8 mouse cellular contexts compared by ENCODE assay signal in the genomic region with DNA sequence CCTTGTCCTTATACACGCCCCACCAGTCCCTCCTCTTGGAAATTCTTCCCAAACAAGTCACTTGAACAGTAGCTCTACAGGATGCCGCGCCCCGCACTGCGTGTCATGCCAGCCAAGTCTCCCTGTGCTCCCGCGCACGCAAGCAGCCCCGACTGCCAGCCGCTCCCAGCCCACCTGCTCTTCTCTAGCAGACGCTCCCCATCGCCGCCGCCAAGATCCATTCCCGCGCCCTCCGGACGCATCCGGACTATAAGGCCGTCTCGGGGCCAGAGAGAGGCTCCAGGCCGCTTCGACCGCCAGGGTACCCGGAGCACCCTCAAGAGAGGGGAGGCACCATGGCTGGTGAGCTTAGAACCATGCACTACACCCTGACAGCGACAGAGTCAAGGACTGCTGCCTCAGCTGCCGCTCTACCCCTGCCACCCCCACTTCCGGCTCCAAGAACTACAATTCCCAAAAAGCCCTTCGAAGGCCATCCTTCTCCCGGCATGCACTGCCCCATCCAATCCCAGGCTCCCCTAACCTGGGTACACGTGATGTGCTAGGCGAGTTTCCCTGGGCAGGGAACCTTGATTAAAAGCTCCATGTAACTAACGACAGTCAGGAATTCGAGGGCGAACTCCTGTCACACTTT. TPM values are rescaled to one million over a fixed set of nuclear protein-coding genes. Genes with fewer than 3 reads are reported as not detected.
A peak's percentile ranks its signal among the peaks of the same experiment; 100 is the strongest.
DNase-seq lines count a peak whose midpoint lies in the region; ATAC-seq and TF ChIP-seq lines count a peak whose summit lies in the region.

No protein-coding gene starts in this region.

- TF ChIP-seq RAD21 in CH12.LX (IDR thresholded peaks at IDR 0.05; ENCODE audit: low read depth, low read length): no peak

- peaks cover 26 to 89% of the 10 kb centered on the region in 2 experiments for H3K4me1 ChIP-seq in CH12.LX (ENCODE audit: control insufficient read depth in 1 of 2, insufficient read depth in 2 of 2)
- H3K4me1 ChIP-seq in forebrain, embryonic 11.5 days (replicated peaks; ENCODE audit: control insufficient read depth, insufficient read depth, low read length): 0 out of 2 replicates have a peak, but pooled peaks cover 4% of the 10 kb centered on the region
- peaks cover 23% of the 10 kb centered on the region for H3K4me1 ChIP-seq in heart, embryonic 16.5 days (ENCODE audit: control insufficient read depth, insufficient read depth, low read length)
- peaks cover 21% of the 10 kb centered on the region for H3K4me1 ChIP-seq in liver, embryonic 15.5 days (replicated peaks)
- H3K4me1 ChIP-seq in neural tube, embryonic 12.5 days: peaks cover 12% of the 10 kb centered on the region

- TF ChIP-seq POLR2A in CH12.LX (IDR thresholded peaks at IDR 0.05; ENCODE audit: low read depth, low read length): peak; percentile 64

- TF ChIP-seq EP300 in CH12.LX (IDR thresholded peaks at IDR 0.05; ENCODE audit: low read length): no peak

- H3K27me3 ChIP-seq in CH12.LX (replicated peaks): no peaks in the 10 kb centered on the region
- no peaks in the 10 kb centered on the region for H3K27me3 ChIP-seq in forebrain, embryonic 11.5 days (ENCODE audit: control insufficient read depth, insufficient read depth, low read length)
- no peaks in the 10 kb centered on the region for H3K27me3 ChIP-seq in heart, embryonic 16.5 days (ENCODE audit: control insufficient read depth, insufficient read depth, low read length)
- H3K27me3 ChIP-seq in liver, embryonic 15.5 days: 0 out of 2 replicates have a peak, but pooled peaks cover 2% of the 10 kb centered on the region
- no peaks in the 10 kb centered on the region for H3K27me3 ChIP-seq in neural tube, embryonic 12.5 days (replicated peaks)

- under 1% methylated on average over 35 of the region's 35 CpGs for WGBS in forebrain, embryonic 11.5 days
- under 1% methylated on average over 35 of the region's 35 CpGs for WGBS in heart, embryonic 16.5 days
- under 1% methylated on average over 35 of the region's 35 CpGs for WGBS in liver, embryonic 15.5 days (ENCODE audit: insufficient replicate concordance)
- WGBS in neural tube, embryonic 12.5 days: under 1% methylated on average over 35 of the region's 35 CpGs

- peak overlapping the region; percentile 54 to 66 (median 57) for H3K4me3 ChIP-seq in CH12.LX (replicated peaks in 1 of 3; ENCODE audit: low read depth in 2 of 3, low read length in 2 of 3, poor library complexity in 1 of 3)
- peak overlapping the region; percentile 79 for H3K4me3 ChIP-seq in forebrain, embryonic 11.5 days (ENCODE audit: low read depth, low read length)
- peak overlapping the region; percentile 90 for H3K4me3 ChIP-seq in heart, embryonic 16.5 days (ENCODE audit: low read length)
- peak overlapping the region; percentile 77 for H3K4me3 ChIP-seq in liver, embryonic 15.5 days (replicated peaks)
- peak overlapping the region; percentile 80 for H3K4me3 ChIP-seq in neural tube, embryonic 12.5 days

- no peaks in the 10 kb centered on the region for H3K9me3 ChIP-seq in CH12.LX (replicated peaks; ENCODE audit: low read length)
- H3K9me3 ChIP-seq in forebrain, embryonic 11.5 days (ENCODE audit: control insufficient read depth, low read length): no peaks in the 10 kb centered on the region
- no peaks in the 10 kb centered on the region for H3K9me3 ChIP-seq in heart, embryonic 16.5 days (replicated peaks; ENCODE audit: control insufficient read depth, low read length)
- no peaks in the 10 kb centered on the region for H3K9me3 ChIP-seq in liver, embryonic 15.5 days (replicated peaks)
- no peaks in the 10 kb centered on the region for H3K9me3 ChIP-seq in neural tube, embryonic 12.5 days

- H3K36me3 ChIP-seq in CH12.LX (replicated peaks in 1 of 2; ENCODE audit: control insufficient read depth in 1 of 2, insufficient read depth in 1 of 2, low read length in 1 of 2): peaks cover 0 to 13% of the 10 kb centered on the region in 2 experiments
- no peaks in the 10 kb centered on the region for H3K36me3 ChIP-seq in forebrain, embryonic 11.5 days (ENCODE audit: control insufficient read depth, insufficient read depth, low read length)
- no peaks in the 10 kb centered on the region for H3K36me3 ChIP-seq in heart, embryonic 16.5 days (ENCODE audit: control insufficient read depth, insufficient read depth)
- no peaks in the 10 kb centered on the region for H3K36me3 ChIP-seq in liver, embryonic 15.5 days (replicated peaks)
- 0 out of 2 replicates have a peak, but pooled peaks cover 2% of the 10 kb centered on the region for H3K36me3 ChIP-seq in neural tube, embryonic 12.5 days

- no peak for TF ChIP-seq CTCF in CH12.LX (conservative IDR thresholded peaks at IDR 0.05 in 1 of 2, IDR thresholded peaks at IDR 0.05 in 1 of 2; ENCODE audit: low read depth in 2 of 2, low read length in 2 of 2)

- H3K79me2 ChIP-seq in CH12.LX (replicated peaks; ENCODE audit: control insufficient read depth, extremely low read depth, insufficient read depth, poor library complexity, severe bottlenecking): no peaks in the 10 kb centered on the region; the same call in 1 of the 2 replicates

- H3K27ac ChIP-seq in CH12.LX (ENCODE audit: insufficient read depth, low read depth): no peak overlapping the region
- H3K27ac ChIP-seq in forebrain, embryonic 11.5 days (ENCODE audit: low read depth, low read length): no peak overlapping the region
- peak overlapping the region; percentile 94 for H3K27ac ChIP-seq in heart, embryonic 16.5 days (ENCODE audit: low read length)
- H3K27ac ChIP-seq in liver, embryonic 15.5 days (replicated peaks): peak overlapping the region; percentile 66
- peak overlapping the region; percentile 59 for H3K27ac ChIP-seq in neural tube, embryonic 12.5 days

- DNase-seq in CH12.LX (ENCODE audit: extremely low read depth): peak; percentile 71
- DNase-seq in c-Kit-positive CD71-positive TER-119-negative erythroid progenitor cells, embryonic 14.5 days (ENCODE audit: low read depth): peak; percentile 82
- DNase-seq in forebrain, embryonic 11.5 days (ENCODE audit: low spot score): peak; percentile 90
- peak; percentile 92 to 95 for DNase-seq in kidney, postnatal 36 days
- DNase-seq in telencephalon, adult 2 months (ENCODE audit: low read depth, low spot score): peak; percentile 97

- H3K9ac ChIP-seq in CH12.LX (ENCODE audit: insufficient read depth, low read depth): peak overlapping the region; percentile 42
- H3K9ac ChIP-seq in forebrain, embryonic 11.5 days (ENCODE audit: low read length): peak overlapping the region; percentile 72
- peak overlapping the region; percentile 93 for H3K9ac ChIP-seq in heart, embryonic 16.5 days (ENCODE audit: low read length)
- H3K9ac ChIP-seq in liver, embryonic 15.5 days: peak overlapping the region; percentile 66
- peak overlapping the region; percentile 77 for H3K9ac ChIP-seq in neural tube, embryonic 12.5 days

- peak overlapping the region; percentile 17 for H3K4me2 ChIP-seq in CH12.LX (ENCODE audit: insufficient read depth, low read depth, poor library complexity, severe bottlenecking)
- H3K4me2 ChIP-seq in forebrain, embryonic 11.5 days (ENCODE audit: low read depth, low read length, severe bottlenecking): peak overlapping the region; percentile 76
- peak overlapping the region; percentile 76 for H3K4me2 ChIP-seq in heart, embryonic 16.5 days (ENCODE audit: low read depth, low read length)
- H3K4me2 ChIP-seq in liver, embryonic 15.5 days: peak overlapping the region; percentile 88
- peak overlapping the region; percentile 87 for H3K4me2 ChIP-seq in neural tube, embryonic 12.5 days (replicated peaks)

- peak; percentile 98 for ATAC-seq in forebrain, embryonic 11.5 days (replicated peaks; ENCODE audit: low FRiP score)
- peak; percentile 96 for ATAC-seq in heart, embryonic 16.5 days (replicated peaks; ENCODE audit: extremely low read depth, insufficient read depth, low FRiP score)
- ATAC-seq in liver, embryonic 15.5 days (ENCODE audit: insufficient read depth): peak; percentile 94
- ATAC-seq in neural tube, embryonic 12.5 days (ENCODE audit: low FRiP score, low read depth): peak; percentile 98

- in situ Hi-C loops in CH12.LX (cut with MboI; ENCODE audit: low pct_ligation_motif_present, low pct_unique_long_range_greater_than_20kb, low sequenced_read_pairs): no loop called here

- dilution Hi-C loops in CH12.LX (cut with MboI; ENCODE audit: extremely low pct_ligation_motif_present, extremely low pct_unique_long_range_greater_than_20kb, low sequenced_read_pairs): no loop called here

RNA-seq across cellular contexts. Expression of a gene that starts 9.3 kb away (rescaled TPM):
- 163 and 168 TPM in 2 replicates for total RNA-seq in CH12.LX (2012; rRNA removed)
- total RNA-seq in CH12.LX (2014; rRNA removed): 264 and 297 TPM in 2 replicates
- 148 and 164 TPM in 2 replicates for polyA plus RNA-seq in CH12.LX (2012; ENCODE audit: insufficient read length, low read depth)
- 110 and 118 TPM in 2 replicates for polyA plus RNA-seq in forebrain, embryonic 11.5 days (2014; fragmentation: Nextera tagmentation; extraction: Ambion mirVana)
- 116 and 119 TPM in 2 replicates for polyA plus RNA-seq in heart, embryonic 16.5 days (2015; fragmentation: Nextera tagmentation; extraction: Ambion mirVana)
- 21.0 and 26.8 TPM in 2 replicates for polyA plus RNA-seq in liver, embryonic 15.5 days (2015; fragmentation: Nextera tagmentation; extraction: Ambion mirVana)
- 112 and 115 TPM in 2 replicates for polyA plus RNA-seq in neural tube, embryonic 12.5 days (2016; fragmentation: Nextera tagmentation; extraction: Ambion mirVana)

RNA-seq across cellular contexts. Expression of a gene that starts 9.5 kb away (rescaled TPM):
- total RNA-seq in CH12.LX (2012; rRNA removed): 21.0 and 28.0 TPM in 2 replicates
- total RNA-seq in CH12.LX (2014; rRNA removed): 38.3 and 40.4 TPM in 2 replicates
- polyA plus RNA-seq in CH12.LX (2012; ENCODE audit: insufficient read length, low read depth): 22.2 and 27.7 TPM in 2 replicates
- 18.6 and 21.7 TPM in 2 replicates for polyA plus RNA-seq in forebrain, embryonic 11.5 days (2014; fragmentation: Nextera tagmentation; extraction: Ambion mirVana)
- polyA plus RNA-seq in heart, embryonic 16.5 days (2015; fragmentation: Nextera tagmentation; extraction: Ambion mirVana): 32.7 and 33.2 TPM in 2 replicates
- 5.0 and 5.8 TPM in 2 replicates for polyA plus RNA-seq in liver, embryonic 15.5 days (2015; fragmentation: Nextera tagmentation; extraction: Ambion mirVana)
- polyA plus RNA-seq in neural tube, embryonic 12.5 days (2016; fragmentation: Nextera tagmentation; extraction: Ambion mirVana): 25.3 and 28.0 TPM in 2 replicates

RNA-seq across cellular contexts. Expression of a gene that starts 45.9 kb away (rescaled TPM):
- total RNA-seq in CH12.LX (2012; rRNA removed) (11.4 and 11.9 TPM in 2 replicates), CH12.LX (2014; rRNA removed) (15.6 and 16.1 TPM in 2 replicates)
- 16.6 and 20.7 TPM in 2 replicates for polyA plus RNA-seq in CH12.LX (2012; ENCODE audit: insufficient read length, low read depth)
- 38.1 and 39.1 TPM in 2 replicates for polyA plus RNA-seq in forebrain, embryonic 11.5 days (2014; fragmentation: Nextera tagmentation; extraction: Ambion mirVana)
- 15.0 and 16.8 TPM in 2 replicates for polyA plus RNA-seq in heart, embryonic 16.5 days (2015; fragmentation: Nextera tagmentation; extraction: Ambion mirVana)
- polyA plus RNA-seq in liver, embryonic 15.5 days (2015; fragmentation: Nextera tagmentation; extraction: Ambion mirVana): 5.7 and 6.2 TPM in 2 replicates
- 45.4 and 46.6 TPM in 2 replicates for polyA plus RNA-seq in neural tube, embryonic 12.5 days (2016; fragmentation: Nextera tagmentation; extraction: Ambion mirVana)

RNA-seq across cellular contexts. Expression of a gene that starts 57.8 kb away (rescaled TPM):
- total RNA-seq in CH12.LX (2012; rRNA removed) (not detected in 2 replicates), CH12.LX (2014; rRNA removed) (not detected in 2 replicates)
- polyA plus RNA-seq in CH12.LX (2012; ENCODE audit: insufficient read length, low read depth): not detected in 2 replicates
- polyA plus RNA-seq in forebrain, embryonic 11.5 days (2014; fragmentation: Nextera tagmentation; extraction: Ambion mirVana): not detected in 2 replicates
- polyA plus RNA-seq in heart, embryonic 16.5 days (2015; fragmentation: Nextera tagmentation; extraction: Ambion mirVana): not detected in 2 replicates
- polyA plus RNA-seq in liver, embryonic 15.5 days (2015; fragmentation: Nextera tagmentation; extraction: Ambion mirVana): 0.18 TPM in 1 of 2 replicates, not detected in the other
- polyA plus RNA-seq in neural tube, embryonic 12.5 days (2016; fragmentation: Nextera tagmentation; extraction: Ambion mirVana): not detected in 2 replicates

Comparison
In these comparisons a context has a peak if more than half of its experiments do, and no peak if none do; other contexts are left out.
1. H3K27ac ChIP-seq: peak in heart, embryonic 16.5 days (single experiment), liver, embryonic 15.5 days (single experiment) and neural tube, embryonic 12.5 days (single experiment); none in CH12.LX (single experiment) and forebrain, embryonic 11.5 days (single experiment).
2. H3K4me2 ChIP-seq: peak in every context shown above with its lines; median percentile 88 in liver, embryonic 15.5 days; 87 in neural tube, embryonic 12.5 days; 76 in forebrain, embryonic 11.5 days; 76 in heart, embryonic 16.5 days; 17 in CH12.LX.
3. H3K9ac ChIP-seq: peak in every context shown above with its lines; median percentile 93 in heart, embryonic 16.5 days; 77 in neural tube, embryonic 12.5 days; 72 in forebrain, embryonic 11.5 days; 66 in liver, embryonic 15.5 days; 42 in CH12.LX.
4. Peak in every context shown above with its lines, with median percentiles within 50 percentile points of each other: DNase-seq, H3K4me3 ChIP-seq and ATAC-seq.